Mouse (Mus musculus) heart, embryonic 11.5 days (tissue): ENCODE measurements around the gene Selenom. TPM values are rescaled to one million over a fixed set of nuclear protein-coding genes. Genes with fewer than 3 reads are reported as not detected.

Experiments used
- ATAC-seq: fragments of 200-750 bp; cut with Nextera tagmentation; replicated peaks from 2 replicates; pipeline ENCODE4 v1.8.0; 2017; ENCODE audit warnings: moderate library complexity; ENCODE audit not compliant: insufficient number of reproducible peaks, low FRiP score, low TSS enrichment
- H3K27ac ChIP-seq: fragments of 300-500 bp; sonication (generic); 2 replicates; pipeline ENCODE4 v1.5.1; 2014; ENCODE audit warnings: mild to moderate bottlenecking, low read depth, low read length
- H3K27me3 ChIP-seq: fragments of 300-500 bp; sonication (generic); 2 replicates; pipeline ENCODE4 v1.6.1; 2014; ENCODE audit warnings: mild to moderate bottlenecking, low read length, mixed read lengths; ENCODE audit not compliant: control insufficient read depth, insufficient read depth
- H3K36me3 ChIP-seq: fragments of 300-500 bp; sonication (generic); 2 replicates; pipeline ENCODE4 v1.6.1; 2014; ENCODE audit warnings: mild to moderate bottlenecking, low read length, moderate library complexity, mixed read lengths; ENCODE audit not compliant: control insufficient read depth, insufficient read depth
- H3K4me1 ChIP-seq: fragments of 300-500 bp; sonication (generic); 2 replicates; pipeline ENCODE4 v1.6.1; 2014; ENCODE audit warnings: low read length; ENCODE audit not compliant: control insufficient read depth, insufficient read depth
- H3K4me2 ChIP-seq: fragments of 300-500 bp; sonication (generic); 2 replicates; pipeline ENCODE4 v1.6.1; 2014; ENCODE audit warnings: mild to moderate bottlenecking, moderate library complexity
- H3K4me3 ChIP-seq: fragments of 300-500 bp; sonication (generic); 2 replicates; pipeline ENCODE4 v1.5.1; 2014; ENCODE audit warnings: low read depth, low read length
- H3K9ac ChIP-seq: fragments of 300-500 bp; sonication (generic); 2 replicates; pipeline ENCODE4 v1.6.1; 2014; ENCODE audit warnings: mild to moderate bottlenecking, low read depth, low read length, moderate library complexity
- H3K9me3 ChIP-seq: fragments of 300-500 bp; sonication (generic); replicated peaks from 2 replicates; pipeline ENCODE4 v1.6.1; 2016; ENCODE audit warnings: low read length; ENCODE audit not compliant: control insufficient read depth
- WGBS: fragments of 180-500 bp; shearing (Covaris S2); extraction: QIAGEN DNeasy Blood & Tissue Kit; methylation state at CpG from one replicate; pipeline ENCODE4 v1.1.7; 2014; ENCODE audit not compliant: insufficient replicate concordance; 5-methylcytosine and 5-hydroxymethylcytosine counted together
- polyA plus RNA-seq: library from polyadenylated mRNA; unstranded; fragments of >200 nt; fragmentation: Nextera tagmentation; extraction: Ambion mirVana; gene quantifications from 2 replicates; pipeline ENCODE4 v1.2.1, GENCODE M21; 2014

The Selenom gene
- polyA plus RNA-seq, 1 experiment from 2014 or later: 127 TPM

DNA sequence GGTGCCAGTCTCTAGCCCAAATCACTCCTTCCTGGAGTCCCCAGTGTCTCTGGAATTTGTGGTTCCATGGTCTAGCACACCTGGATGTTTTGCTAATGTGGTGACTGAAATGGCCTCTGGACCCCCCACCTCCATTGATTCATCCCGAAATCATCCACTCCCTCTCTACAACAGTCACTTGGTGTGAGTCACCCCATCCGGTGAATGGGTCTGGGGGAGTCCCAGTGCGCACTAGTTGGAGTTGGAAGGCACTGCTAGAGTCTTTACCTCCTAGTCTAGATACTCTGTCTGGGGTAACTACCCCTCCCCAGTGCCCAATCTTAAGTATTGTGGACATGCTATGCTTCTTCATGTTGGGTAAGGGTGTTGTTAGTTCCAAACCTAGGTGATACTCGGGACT lies 23.9 kb downstream of the Selenom start:
- ATAC-seq: no peak
- WGBS: 40% methylated on average over 4 of the region's 4 CpGs
- H3K4me3 ChIP-seq: peak overlapping the region; percentile 54
- peak overlapping the region; percentile 71 for H3K4me2 ChIP-seq
- no peak overlapping the region for H3K27ac ChIP-seq
- H3K27me3 ChIP-seq: no peaks in the 10 kb centered on the region
- peaks cover 35% of the 10 kb centered on the region for H3K4me1 ChIP-seq
- peaks cover 5% of the 10 kb centered on the region; the same call in 1 of the 2 replicates for H3K36me3 ChIP-seq
- peak overlapping the region; percentile 79 for H3K9ac ChIP-seq
- no peaks in the 10 kb centered on the region for H3K9me3 ChIP-seq

DNA sequence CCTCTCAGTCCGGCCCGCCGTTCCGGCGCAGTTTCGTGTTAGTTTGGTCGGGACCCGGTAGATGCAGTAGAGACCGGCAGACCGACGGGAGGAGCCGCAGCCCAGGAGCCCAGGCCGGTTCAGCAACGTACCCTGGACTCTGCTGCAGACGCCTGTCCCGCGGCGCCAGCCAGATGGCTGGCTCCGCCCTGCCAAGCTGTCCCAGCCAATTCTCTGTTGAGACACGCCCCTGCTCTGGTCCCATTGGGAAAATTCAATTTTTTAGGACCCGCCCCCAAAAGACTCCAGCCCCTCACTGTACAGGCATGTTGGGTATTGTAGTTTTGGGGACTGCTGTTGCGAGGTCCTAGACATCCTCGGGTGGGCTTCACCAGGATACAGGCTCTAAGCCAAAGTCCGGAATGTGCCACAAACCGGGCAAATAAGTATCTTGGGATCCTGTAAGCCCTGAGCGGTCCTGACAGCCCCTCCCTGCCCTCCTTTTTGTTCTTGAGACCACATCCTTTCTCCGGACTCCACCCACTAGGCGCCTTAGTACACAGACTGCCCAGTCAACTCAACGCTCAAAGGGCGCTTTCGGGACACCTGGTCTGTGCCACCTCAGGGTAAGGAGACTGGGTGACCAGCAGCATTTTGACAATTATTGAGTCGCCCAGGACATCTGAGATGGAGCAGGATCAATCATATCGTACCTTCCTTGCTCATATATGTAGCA lies 24.8 kb downstream of the Selenom start:
- ATAC-seq: peak; percentile 89
- peak overlapping the region; percentile 54 for H3K4me3 ChIP-seq
- 3% methylated on average over 33 of the region's 33 CpGs for WGBS

DNA sequence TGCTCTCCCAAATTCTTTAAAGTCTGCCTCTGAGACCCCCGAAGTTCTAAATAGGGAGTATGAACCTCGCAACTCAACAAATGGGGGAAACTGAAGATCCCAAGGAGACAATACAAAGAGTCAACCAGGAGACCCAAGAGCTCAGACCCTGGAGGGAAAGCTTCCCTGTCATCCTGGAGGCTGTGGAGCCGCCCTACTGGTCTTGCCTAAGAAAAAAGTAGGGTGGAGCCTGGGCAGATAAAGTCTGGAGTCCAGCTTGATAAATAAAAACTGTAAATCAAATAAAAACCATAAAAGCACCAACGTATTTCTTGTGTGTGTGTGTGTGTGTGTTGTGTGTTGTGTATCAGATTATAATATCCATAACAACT lies 25.3 kb downstream of the Selenom start:
- no peak overlapping the region; the same call in 1 of the 2 replicates for H3K9ac ChIP-seq
- no peaks in the 10 kb centered on the region for H3K36me3 ChIP-seq
- no peak overlapping the region for H3K27ac ChIP-seq
- H3K27me3 ChIP-seq: no peaks in the 10 kb centered on the region
- WGBS: 76% methylated on average over 4 of the region's 4 CpGs
- peak overlapping the region; percentile 71 for H3K4me2 ChIP-seq
- H3K4me1 ChIP-seq: peaks cover 33% of the 10 kb centered on the region
- no peak for ATAC-seq
- H3K9me3 ChIP-seq: peaks cover 4% of the 10 kb centered on the region; the same call in 1 of the 2 replicates
- peak overlapping the region; percentile 54 for H3K4me3 ChIP-seq

More for the DNA sequence above, 24.8 kb downstream of the Selenom start:
- Histone ChIP-seq H3K9ac (peak overlapping the region; percentile 79), H3K27me3 (no peaks in the 10 kb centered on the region), H3K27ac (no peak overlapping the region), H3K4me1 (peaks cover 35% of the 10 kb centered on the region), H3K36me3 (peaks cover 3% of the 10 kb centered on the region; the same call in 1 of the 2 replicates), H3K4me2 (peak overlapping the region; percentile 71), H3K9me3 (no peaks in the 10 kb centered on the region)

DNA sequence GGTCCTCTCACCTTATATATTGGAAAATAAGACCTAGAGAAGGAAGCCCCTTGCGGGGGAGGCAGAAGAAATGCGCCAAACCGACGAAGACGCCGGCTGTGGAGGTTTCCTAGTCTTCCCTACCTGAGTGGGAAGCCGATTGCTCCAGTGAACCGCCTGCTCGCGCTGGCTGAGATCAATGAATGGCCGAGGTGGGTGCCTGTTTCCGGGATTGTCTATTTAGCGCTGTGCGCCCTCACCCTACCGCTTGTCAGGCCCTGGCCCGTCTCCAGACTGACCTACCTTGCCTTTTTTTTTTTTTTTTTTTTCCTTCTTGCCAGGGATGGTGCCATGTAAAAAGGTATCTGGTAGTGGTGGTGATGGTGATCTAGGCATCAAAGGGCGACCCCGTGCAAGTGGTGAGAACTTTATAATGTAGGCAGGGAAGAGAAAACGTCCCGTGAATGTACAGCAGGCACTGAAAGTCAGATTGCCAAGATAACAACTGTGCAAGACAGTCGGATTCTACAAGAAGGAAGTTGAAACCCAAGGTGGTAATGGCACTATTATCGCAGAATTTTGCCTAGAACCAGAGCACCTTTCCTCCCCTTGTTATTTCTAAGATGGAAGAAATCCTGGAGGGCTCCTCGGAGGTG lies 26.1 kb downstream of the Selenom start, which contains the start of gene Smtn:
Gene Smtn (minus strand): TSS at position 162 of the 635 bp plus-strand sequence.
- Histone ChIP-seq H3K4me1 (peaks cover 32% of the 10 kb centered on the region), H3K27me3 (no peaks in the 10 kb centered on the region), H3K9ac (peak within 1 kb of the TSS; percentile 64), H3K4me3 (peak within 1 kb of the TSS; percentile 54), H3K9me3 (peaks cover 4% of the 10 kb centered on the region; the same call in 1 of the 2 replicates), H3K36me3 (no peaks in the 10 kb centered on the region), H3K4me2 (peak within 1 kb of the TSS; percentile 71), H3K27ac (no peak within 1 kb of the TSS)
- ATAC-seq: no peak
- WGBS: 88% methylated on average over 23 of the region's 23 CpGs

DNA sequence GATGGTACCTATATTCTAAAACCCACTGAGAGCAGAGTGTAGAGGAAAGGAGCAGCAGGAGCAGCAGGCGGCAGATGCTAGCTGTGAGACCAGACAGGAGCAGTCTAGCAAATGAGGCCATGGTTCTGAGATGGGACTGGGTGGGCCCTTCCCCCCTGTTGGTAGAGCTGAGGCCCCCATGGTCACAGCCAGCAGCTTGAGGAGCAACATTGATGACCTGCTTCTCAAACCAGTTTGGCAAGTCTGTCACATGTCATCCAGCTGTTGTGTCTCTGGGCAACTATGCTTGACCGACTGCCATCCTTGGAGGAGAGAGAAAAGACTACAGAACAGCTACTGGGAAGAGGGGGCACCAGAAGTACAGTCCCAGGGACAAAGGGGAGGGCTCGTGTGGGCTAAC lies 27.4 kb downstream of the Selenom start:
- no peak overlapping the region for H3K4me3 ChIP-seq
- 67% methylated on average over 3 of the region's 3 CpGs for WGBS

DNA sequence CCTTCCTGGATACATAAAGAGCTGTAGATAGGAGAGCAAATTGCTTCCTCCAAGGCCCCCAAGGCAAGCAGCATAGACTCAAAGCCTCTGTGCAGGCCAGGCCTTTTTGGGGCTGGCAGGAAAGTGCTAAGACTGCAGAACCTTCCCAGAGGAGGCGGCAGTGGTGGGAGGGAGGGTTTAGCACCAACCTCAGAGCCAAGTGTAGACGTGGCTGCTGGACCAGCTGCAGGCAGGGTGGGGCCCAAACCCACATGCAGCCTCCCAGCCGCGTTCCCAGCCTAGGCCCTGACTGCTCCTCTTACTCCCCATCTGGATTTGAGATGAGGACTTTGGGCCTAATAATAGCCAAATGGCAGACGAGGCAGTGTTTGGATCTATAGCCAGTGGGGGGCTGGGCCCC lies 28.5 kb downstream of the Selenom start:
- 33% methylated on average over 5 of the region's 5 CpGs for WGBS
- Histone ChIP-seq H3K36me3 (no peaks in the 10 kb centered on the region), H3K27me3 (no peaks in the 10 kb centered on the region), H3K4me2 (no peak overlapping the region), H3K9me3 (peaks cover 4% of the 10 kb centered on the region; the same call in 1 of the 2 replicates), H3K27ac (no peak overlapping the region), H3K4me3 (no peak overlapping the region), H3K4me1 (peaks cover 24% of the 10 kb centered on the region), H3K9ac (no peak overlapping the region)
- no peak for ATAC-seq

More for the DNA sequence above, 27.4 kb downstream of the Selenom start:
- no peak for ATAC-seq
- Histone ChIP-seq H3K9me3 (peaks cover 4% of the 10 kb centered on the region; the same call in 1 of the 2 replicates), H3K4me2 (no peak overlapping the region), H3K27me3 (no peaks in the 10 kb centered on the region), H3K27ac (no peak overlapping the region), H3K4me1 (peaks cover 30% of the 10 kb centered on the region), H3K36me3 (no peaks in the 10 kb centered on the region), H3K9ac (no peak overlapping the region)

DNA sequence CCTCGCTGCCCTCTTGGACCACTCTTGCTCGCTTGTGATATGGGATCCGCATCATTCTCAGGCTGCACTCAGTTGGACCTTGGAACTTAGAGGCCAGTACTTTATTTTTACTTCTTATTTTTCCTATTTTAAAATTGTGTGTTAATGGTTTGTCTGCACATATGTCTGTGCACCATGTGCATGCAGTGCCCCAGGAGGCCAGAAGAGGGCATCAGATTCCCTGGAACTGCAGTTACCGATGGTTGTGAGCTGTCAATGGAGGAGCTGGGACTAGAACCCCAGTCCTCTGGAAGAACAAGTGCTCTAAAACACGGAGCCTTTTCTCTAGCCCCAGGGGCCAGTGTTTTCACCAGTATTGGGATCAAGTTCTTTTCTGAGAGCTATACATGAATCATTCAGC lies 29.9 kb downstream of the Selenom start:
- Histone ChIP-seq H3K27ac (no peak overlapping the region), H3K36me3 (no peaks in the 10 kb centered on the region), H3K27me3 (no peaks in the 10 kb centered on the region), H3K4me2 (no peak overlapping the region), H3K9me3 (peaks cover 4% of the 10 kb centered on the region; the same call in 1 of the 2 replicates), H3K4me1 (peaks cover 19% of the 10 kb centered on the region), H3K4me3 (no peak overlapping the region), H3K9ac (no peak overlapping the region)
- no peak for ATAC-seq
- WGBS: 91% methylated on average over 5 of the region's 5 CpGs

DNA sequence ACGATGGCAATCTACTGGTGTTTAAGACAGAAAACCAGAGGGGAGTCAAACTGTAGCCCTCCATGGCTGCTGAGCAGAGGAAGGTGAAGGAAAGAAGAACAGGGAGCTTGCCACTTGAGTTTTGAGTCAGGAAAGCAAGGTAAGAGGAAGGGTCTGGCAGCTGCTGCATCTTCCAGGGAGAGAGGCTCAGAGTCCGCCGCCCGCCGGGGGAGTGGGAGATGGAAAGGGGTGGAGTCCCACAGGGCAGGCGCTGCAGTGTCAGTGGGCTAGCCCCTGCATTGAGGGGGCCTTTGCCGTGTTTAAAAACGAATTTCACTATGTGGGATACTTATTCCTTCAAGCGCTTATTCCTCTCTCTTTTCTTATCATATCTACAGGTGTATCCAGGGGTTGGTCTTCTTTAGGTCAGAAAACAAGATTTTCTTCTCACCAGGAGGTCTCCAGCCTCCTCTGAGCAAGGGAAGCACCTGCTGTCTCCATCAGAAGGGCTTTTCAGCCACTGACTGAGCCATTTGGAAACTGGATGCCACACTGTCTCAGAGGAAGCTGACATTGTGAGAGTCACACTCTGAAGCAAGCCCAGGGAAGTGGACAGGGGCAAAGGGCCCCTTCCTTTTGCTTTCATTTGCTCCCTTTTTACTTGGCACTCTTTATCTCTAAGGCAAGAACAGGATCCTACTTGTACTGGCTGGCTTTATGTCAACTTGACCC lies 31.2 kb downstream of the Selenom start:
- ATAC-seq: no peak
- Histone ChIP-seq H3K9ac (no peak overlapping the region), H3K4me2 (no peak overlapping the region), H3K36me3 (no peaks in the 10 kb centered on the region), H3K27me3 (no peaks in the 10 kb centered on the region), H3K27ac (peak overlapping the region; percentile 50; the same call in 1 of the 2 replicates), H3K4me3 (no peak overlapping the region), H3K9me3 (peaks cover 4% of the 10 kb centered on the region; the same call in 1 of the 2 replicates), H3K4me1 (peaks cover 19% of the 10 kb centered on the region)
- 13% methylated on average over 9 of the region's 9 CpGs for WGBS
